Mouse (Mus musculus): ENCODE measurements around the gene Zhx3.

DNA sequence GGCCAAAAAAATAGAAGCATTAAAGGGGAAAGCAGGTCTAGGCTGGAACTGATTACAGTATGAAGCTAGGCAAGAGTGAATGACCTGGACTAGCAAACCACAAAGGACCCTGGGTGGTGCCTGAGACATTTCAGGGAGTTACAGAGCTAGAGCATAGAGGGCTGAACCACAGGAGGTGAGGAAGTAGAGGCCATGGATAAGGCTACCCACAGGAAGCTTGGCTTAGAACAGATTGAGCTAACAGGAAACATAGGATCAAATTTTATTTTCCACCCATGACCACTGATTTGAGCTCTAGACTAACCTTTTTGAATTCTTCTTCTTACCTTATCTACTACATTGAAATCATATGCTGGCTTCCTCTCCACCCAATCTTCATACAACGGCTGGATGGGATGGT lies 12.4 kb downstream of the Zhx3 start:
- TF ChIP-seq MAFK (IDR thresholded peaks at IDR 0.05; ENCODE audit: insufficient read depth, low read depth, low read length) (no peak), ZNF384 (IDR thresholded peaks at IDR 0.05; ENCODE audit: low read depth, low read length) (no peak)
